Mouse (Mus musculus) intestine, embryonic 14.5 days (tissue): Measurements from ENCODE around the gene Dock4. TPM values are rescaled to one million over a fixed set of nuclear protein-coding genes. Genes with fewer than 3 reads are reported as not detected.

ENCODE experiments used
- ATAC-seq: fragments of 200-750 bp; cut with Nextera tagmentation; replicated peaks from 2 replicates; pipeline ENCODE4 v1.8.0; 2017; ENCODE audit warnings: low read depth, moderate number of reproducible peaks, moderate TSS enrichment, moderate library complexity; ENCODE audit not compliant: low FRiP score, low TSS enrichment
- DNase-seq: peaks from one replicate; pipeline ENCODE4 v3.0.0-alpha.2; 2018; ENCODE audit warnings: low spot score
- H3K27ac ChIP-seq: fragments of 300-500 bp; sonication (generic); 2 replicates; pipeline ENCODE4 v1.5.1; 2014; ENCODE audit warnings: low read depth, mild to moderate bottlenecking, control low read depth
- H3K27me3 ChIP-seq: fragments of 300-500 bp; sonication (generic); replicated peaks from 2 replicates; pipeline ENCODE4 v1.6.1; 2014; ENCODE audit warnings: low read length, control low read depth; ENCODE audit not compliant: control insufficient read depth, insufficient read depth
- H3K36me3 ChIP-seq: fragments of 300-500 bp; sonication (generic); 2 replicates; pipeline ENCODE4 v1.6.1; 2014; ENCODE audit warnings: low read length, control low read depth; ENCODE audit not compliant: control insufficient read depth, insufficient read depth
- H3K4me1 ChIP-seq: fragments of 300-500 bp; sonication (generic); replicated peaks from 2 replicates; pipeline ENCODE4 v1.6.1; 2014; ENCODE audit warnings: low read length, control low read depth, mixed read lengths; ENCODE audit not compliant: control insufficient read depth, insufficient read depth
- H3K4me2 ChIP-seq: fragments of 300-500 bp; sonication (generic); 2 replicates; pipeline ENCODE4 v1.6.1; 2014; ENCODE audit warnings: low read length
- H3K4me3 ChIP-seq: fragments of 300-500 bp; sonication (generic); 2 replicates; pipeline ENCODE4 v1.5.1; 2014; ENCODE audit warnings: low read depth, low read length, control low read depth, mixed read lengths
- H3K9ac ChIP-seq: fragments of 300-500 bp; sonication (generic); 2 replicates; pipeline ENCODE4 v1.6.1; 2014; ENCODE audit warnings: mild to moderate bottlenecking, low read length
- H3K9me3 ChIP-seq: fragments of 300-500 bp; sonication (generic); 2 replicates; pipeline ENCODE4 v1.6.1; 2016; ENCODE audit warnings: low read length, control low read depth; ENCODE audit not compliant: control insufficient read depth
- WGBS: fragments of 180-500 bp; shearing (Covaris S2); extraction: QIAGEN DNeasy Blood & Tissue Kit; methylation state at CpG from one replicate; pipeline ENCODE4 v1.1.7; 2014; 5-methylcytosine and 5-hydroxymethylcytosine counted together
- polyA plus RNA-seq: library from polyadenylated mRNA; unstranded; fragments of >200 nt; fragmentation: Nextera tagmentation; extraction: Ambion mirVana; gene quantifications from 2 replicates; pipeline ENCODE4 v1.2.1, GENCODE M21; 2014

Gene Dock4
- polyA plus RNA-seq, result 10.6 and 12.1 TPM in 2 replicates

DNA sequence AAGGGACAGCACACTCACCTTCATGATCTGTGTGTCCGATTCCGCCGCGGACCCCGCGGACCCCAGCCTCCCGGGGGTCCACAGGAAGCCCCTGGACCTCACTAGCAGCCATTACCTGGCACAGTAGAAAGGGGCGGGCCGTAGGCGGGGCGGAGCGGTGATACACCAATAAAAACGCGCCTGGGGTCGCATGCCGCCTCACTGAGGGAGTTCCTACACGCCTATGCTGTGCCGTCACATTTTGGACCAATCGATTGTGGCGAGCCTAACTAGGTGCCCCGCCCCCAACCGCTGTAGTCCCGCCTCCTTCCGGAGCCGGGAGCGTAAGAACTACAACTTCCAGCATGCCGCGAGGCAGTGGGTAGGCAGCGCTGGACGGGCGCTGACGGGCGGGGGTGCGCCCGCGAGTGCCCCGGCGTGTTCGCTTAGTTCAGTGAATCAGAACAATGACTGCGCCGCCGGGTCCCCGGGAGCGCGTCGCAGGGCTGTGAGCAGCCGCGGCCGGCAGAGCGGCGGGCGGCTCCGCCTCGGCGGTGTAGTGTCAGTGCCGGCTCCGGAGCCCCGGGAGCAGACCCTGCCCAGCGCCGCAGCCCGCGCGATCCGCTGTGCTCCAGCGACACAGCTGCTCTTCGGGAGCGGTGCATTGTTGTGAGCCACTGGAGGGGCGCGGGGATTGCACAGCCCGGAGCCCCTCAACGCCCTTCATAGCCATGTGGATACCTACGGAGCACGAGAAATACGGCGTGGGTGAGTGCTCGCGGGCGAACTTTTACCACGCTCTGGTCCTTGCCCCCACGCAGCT, at the start of gene Dock4, which contains the start of gene Zfp277:
TSS of gene Dock4 (plus strand) at position 305 of the 802 bp plus-strand sequence.
TSS of gene Zfp277 (minus strand) at position 255 of the 802 bp plus-strand sequence.
- ATAC-seq (peak; percentile 99), DNase-seq (peak; percentile 98)
- no peaks in the 10 kb centered on the region for H3K9me3 ChIP-seq
- H3K27ac ChIP-seq, result peak within 1 kb of the TSS; percentile 71; the same call in 1 of the 2 replicates
- no peaks in the 10 kb centered on the region for H3K36me3 ChIP-seq
- H3K4me2 ChIP-seq, result peak within 1 kb of the TSS; percentile 81
- H3K9ac ChIP-seq, result peak within 1 kb of the TSS; percentile 72
- H3K27me3 ChIP-seq, result no peaks in the 10 kb centered on the region
- peak within 1 kb of the TSS; percentile 87 for H3K4me3 ChIP-seq
- 0% methylated on average over 78 of the region's 80 CpGs for WGBS
- peaks cover 29% of the 10 kb centered on the region for H3K4me1 ChIP-seq

DNA sequence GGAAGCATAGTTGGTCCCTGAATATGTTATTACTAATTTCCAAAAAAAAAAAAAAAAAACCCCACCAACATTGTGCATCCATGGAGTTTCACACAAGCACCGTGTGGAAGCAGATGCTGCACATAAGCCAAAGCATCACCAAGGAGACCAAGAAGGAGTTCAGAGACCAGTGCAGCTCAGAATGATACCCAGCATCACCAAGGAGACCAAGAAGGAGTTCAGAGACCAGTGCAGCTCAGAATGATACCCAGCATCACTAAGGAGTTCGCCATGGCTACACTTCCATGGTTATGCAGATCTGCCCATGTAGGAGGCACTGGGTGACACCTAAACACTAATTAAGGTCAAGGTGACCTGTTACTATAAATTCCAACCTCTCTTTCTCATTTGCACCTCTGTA, 46.8 kb upstream of the Dock4 start:
- H3K4me2 ChIP-seq, result no peak overlapping the region
- no peaks in the 10 kb centered on the region for H3K9me3 ChIP-seq
- no peak overlapping the region for H3K27ac ChIP-seq
- H3K27me3 ChIP-seq, result no peaks in the 10 kb centered on the region
- WGBS, result 88% methylated on average over 2 of the region's 2 CpGs
- no peaks in the 10 kb centered on the region for H3K36me3 ChIP-seq
- H3K4me1 ChIP-seq, result no peaks in the 10 kb centered on the region
- H3K4me3 ChIP-seq, result no peak overlapping the region
- no peak overlapping the region for H3K9ac ChIP-seq
- DNase-seq, result no peak
- ATAC-seq, result no peak

DNA sequence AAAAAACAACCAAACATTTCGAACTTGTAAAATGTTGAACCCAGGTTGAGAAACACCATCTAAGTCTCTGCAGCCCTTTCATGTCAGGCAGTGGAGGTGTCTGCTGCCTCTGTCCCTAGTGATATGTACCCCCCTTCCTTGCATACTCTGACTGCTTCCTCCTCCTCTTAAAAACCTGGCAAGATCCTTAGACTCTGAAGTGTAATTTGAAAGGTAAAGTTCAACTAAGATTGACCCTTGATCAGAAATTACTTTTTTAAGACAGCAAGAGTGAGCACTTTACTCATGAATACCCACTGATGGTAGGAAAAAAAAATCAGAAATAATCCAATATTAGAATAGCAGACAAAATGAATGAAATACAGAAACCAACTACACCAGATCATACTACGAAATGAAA, 46.4 kb upstream of the Dock4 start:
- 94% methylated on average over 2 of the region's 2 CpGs for WGBS
- no peak overlapping the region for H3K4me2 ChIP-seq
- no peaks in the 10 kb centered on the region for H3K4me1 ChIP-seq
- no peak overlapping the region for H3K27ac ChIP-seq
- H3K4me3 ChIP-seq, result no peak overlapping the region
- H3K36me3 ChIP-seq, result no peaks in the 10 kb centered on the region
- DNase-seq (no peak), ATAC-seq (no peak)
- H3K9ac ChIP-seq, result no peak overlapping the region
- H3K9me3 ChIP-seq, result no peaks in the 10 kb centered on the region
- no peaks in the 10 kb centered on the region for H3K27me3 ChIP-seq

DNA sequence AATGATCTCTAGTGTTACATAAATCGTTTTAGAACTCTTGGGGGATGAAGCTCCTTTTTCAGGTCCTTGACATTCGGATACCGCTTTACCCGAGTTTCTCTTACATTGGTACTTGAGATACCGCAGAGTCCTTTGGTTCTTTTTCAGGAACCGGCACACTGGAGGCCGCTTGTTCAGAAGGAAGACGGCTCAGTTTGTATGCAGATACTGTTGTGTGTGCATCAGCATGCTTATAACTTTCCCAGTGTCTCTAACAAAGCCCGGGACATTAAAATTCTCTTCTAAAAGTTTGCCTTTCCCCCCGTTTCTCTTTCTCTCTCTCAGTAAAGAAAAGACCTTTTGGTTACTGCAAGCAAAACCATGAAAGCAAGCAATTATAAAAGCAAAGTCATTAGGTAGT, 45.9 kb upstream of the Dock4 start:
- Histone ChIP-seq H3K4me2 (no peak overlapping the region), H3K27me3 (no peaks in the 10 kb centered on the region), H3K9ac (no peak overlapping the region), H3K27ac (no peak overlapping the region), H3K9me3 (no peaks in the 10 kb centered on the region), H3K4me1 (no peaks in the 10 kb centered on the region), H3K36me3 (no peaks in the 10 kb centered on the region), H3K4me3 (no peak overlapping the region)
- DNase-seq (no peak), ATAC-seq (no peak)
- 91% methylated on average over 10 of the region's 10 CpGs for WGBS

DNA sequence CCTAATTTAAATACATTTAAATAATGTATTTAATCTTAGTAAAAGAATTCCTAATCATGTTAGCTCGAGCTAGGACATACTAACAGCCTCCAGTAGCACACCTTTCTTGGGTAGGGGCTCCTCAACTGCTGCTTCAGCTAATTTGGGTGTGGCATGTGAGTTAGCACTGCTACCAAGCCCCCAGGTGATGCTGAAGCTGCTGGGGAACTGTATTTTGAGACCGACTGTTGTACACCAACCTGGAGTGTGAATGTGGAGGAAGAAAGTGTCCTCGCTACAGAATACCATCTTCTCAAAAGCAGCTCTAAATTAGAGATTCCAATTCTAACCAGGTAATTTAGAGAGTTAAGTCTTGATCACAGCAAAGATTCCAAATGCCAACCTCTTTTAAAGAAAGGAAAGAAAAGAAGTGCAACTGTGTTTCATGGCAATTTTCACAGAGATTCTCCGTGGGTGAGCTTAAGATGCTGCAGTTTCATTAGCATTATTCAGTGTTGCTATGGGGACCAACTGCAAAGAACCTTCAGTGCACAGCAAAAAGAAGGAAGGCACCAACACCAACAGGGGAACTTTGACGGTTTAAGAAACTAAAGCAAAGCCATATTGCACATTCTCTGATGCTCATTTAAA, 31.0 kb upstream of the Dock4 start:
- 76% methylated on average over 5 of the region's 5 CpGs for WGBS
- Histone ChIP-seq H3K27me3 (no peaks in the 10 kb centered on the region), H3K4me2 (no peak overlapping the region), H3K9ac (no peak overlapping the region), H3K4me1 (no peaks in the 10 kb centered on the region), H3K27ac (no peak overlapping the region), H3K4me3 (no peak overlapping the region), H3K36me3 (no peaks in the 10 kb centered on the region), H3K9me3 (peaks cover under 1% of the 10 kb centered on the region; the same call in 1 of the 2 replicates)
- no peak for DNase-seq
- ATAC-seq, result no peak

DNA sequence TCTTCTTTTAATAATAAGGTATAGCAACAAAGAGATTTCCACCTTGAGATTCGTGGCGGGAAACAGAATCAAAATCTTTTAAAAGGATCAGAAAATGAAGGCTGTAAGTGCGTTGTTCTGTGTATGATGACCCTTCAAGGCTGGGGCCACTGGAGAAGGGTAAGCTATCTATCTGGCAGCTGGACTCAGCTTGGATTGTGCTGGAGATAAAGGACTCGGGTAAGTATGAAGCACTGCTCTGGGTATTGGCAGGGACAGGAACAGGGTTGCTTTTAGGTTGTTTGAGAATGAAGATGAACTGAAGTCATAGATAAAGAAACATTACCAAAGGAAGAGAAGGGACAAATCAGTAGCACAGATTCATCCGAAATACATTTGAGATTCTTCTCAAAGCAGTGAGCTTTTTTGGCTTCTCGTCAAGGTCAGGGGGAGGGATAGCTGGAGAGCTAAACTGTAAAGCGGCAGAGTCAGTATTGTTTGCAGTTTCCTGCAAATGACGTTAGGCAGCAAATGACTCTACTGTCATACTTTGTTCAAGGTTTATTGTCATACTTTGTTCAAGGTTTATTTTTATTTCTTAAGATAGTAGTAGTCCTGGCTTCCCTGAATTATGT, 30.3 kb upstream of the Dock4 start:
- ATAC-seq (no peak), DNase-seq (no peak)
- Histone ChIP-seq H3K4me1 (no peaks in the 10 kb centered on the region), H3K36me3 (no peaks in the 10 kb centered on the region), H3K27ac (no peak overlapping the region), H3K9ac (no peak overlapping the region), H3K4me2 (no peak overlapping the region), H3K4me3 (no peak overlapping the region), H3K27me3 (no peaks in the 10 kb centered on the region), H3K9me3 (no peaks in the 10 kb centered on the region)
- WGBS, result 72% methylated on average over 8 of the region's 8 CpGs

DNA sequence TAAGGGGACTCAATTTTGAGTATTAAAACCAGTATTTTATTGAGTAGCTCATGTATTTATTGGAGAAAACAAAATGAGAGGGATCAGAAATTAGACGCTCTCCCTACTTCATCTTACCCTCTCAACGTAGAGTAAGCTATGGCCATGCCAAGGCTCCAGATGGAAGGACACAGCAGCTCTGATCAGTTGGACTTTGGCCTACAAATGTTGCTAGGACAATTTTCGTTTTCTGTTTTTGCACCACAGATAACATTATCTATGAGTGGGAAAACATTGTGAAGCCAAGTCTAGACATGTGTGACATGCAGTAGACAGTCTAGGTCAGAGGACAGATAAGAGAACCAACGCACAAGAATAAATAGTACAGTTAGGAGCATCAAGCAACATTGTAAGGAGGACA, 28.5 kb upstream of the Dock4 start:
- 90% methylated on average over 4 of the region's 4 CpGs for WGBS
- H3K27ac ChIP-seq, result no peak overlapping the region
- H3K36me3 ChIP-seq, result no peaks in the 10 kb centered on the region
- no peak for DNase-seq
- ATAC-seq, result no peak
- H3K4me3 ChIP-seq, result no peak overlapping the region
- no peak overlapping the region for H3K4me2 ChIP-seq
- no peaks in the 10 kb centered on the region for H3K27me3 ChIP-seq
- no peak overlapping the region for H3K9ac ChIP-seq
- H3K9me3 ChIP-seq, result no peaks in the 10 kb centered on the region
- H3K4me1 ChIP-seq, result no peaks in the 10 kb centered on the region

DNA sequence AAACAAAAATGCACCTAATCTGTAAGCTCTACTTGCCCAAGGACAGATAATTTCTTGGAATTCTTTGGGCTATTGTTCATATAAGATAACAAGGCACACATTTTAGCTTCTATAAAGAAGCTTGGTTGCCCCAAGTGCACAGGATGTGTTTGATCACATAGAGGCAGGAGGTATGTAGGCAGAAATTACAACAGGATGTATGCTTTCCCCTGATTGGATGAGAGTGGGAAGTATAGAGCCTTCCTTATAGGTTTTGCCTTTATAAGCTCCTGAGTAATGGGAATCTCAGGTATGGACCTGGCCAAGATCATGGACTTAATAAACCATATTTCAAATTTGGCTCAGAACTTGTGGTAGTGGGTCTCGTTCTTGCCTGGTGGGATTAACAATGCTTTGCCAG, 20.8 kb upstream of the Dock4 start:
- no peaks in the 10 kb centered on the region for H3K4me1 ChIP-seq
- no peak overlapping the region for H3K27ac ChIP-seq
- 87% methylated on average over 1 of the region's 1 CpGs for WGBS
- no peaks in the 10 kb centered on the region for H3K9me3 ChIP-seq
- no peak overlapping the region for H3K4me2 ChIP-seq
- no peaks in the 10 kb centered on the region for H3K27me3 ChIP-seq
- ATAC-seq (no peak), DNase-seq (no peak)
- no peaks in the 10 kb centered on the region for H3K36me3 ChIP-seq
- H3K4me3 ChIP-seq, result no peak overlapping the region
- no peak overlapping the region for H3K9ac ChIP-seq
